Mouse (Mus musculus): ENCODE results near the gene Rap1gds1.
A peak's percentile ranks its signal among the peaks of the same experiment; 100 is the strongest.

The Rap1gds1 gene

GRCm38 (mm10) chr3:138945516-138945915 is 129.5 kb downstream of the Rap1gds1 start:
- DNase-seq (ENCODE audit: low read depth, low spot score), result no peak

- DNase-seq (ENCODE audit: low read depth, low spot score), result no peak
Observed at GRCm38 (mm10) chr3:138941604-138942003, 133.4 kb downstream of the Rap1gds1 start.

GRCm38 (mm10) chr3:138937241-138937640 is 137.8 kb downstream of the Rap1gds1 start:
- no peak for DNase-seq (ENCODE audit: low read depth, low spot score)

- no peak for DNase-seq (ENCODE audit: low read depth, low spot score)
Observed at GRCm38 (mm10) chr3:138936780-138937179, 138.2 kb downstream of the Rap1gds1 start.

GRCm38 (mm10) chr3:138927437-138927836 is 147.6 kb downstream of the Rap1gds1 start:
- no peak for DNase-seq (ENCODE audit: low read depth, low spot score)

GRCm38 (mm10) chr3:138926161-138926560 is 148.8 kb downstream of the Rap1gds1 start:
- no peak for DNase-seq (ENCODE audit: low read depth, low spot score)

GRCm38 (mm10) chr3:138918241-138918640 is 156.8 kb downstream of the Rap1gds1 start:
- no peak for DNase-seq (ENCODE audit: low read depth, low spot score)

- DNase-seq (ENCODE audit: low read depth, low spot score), result no peak
Observed at GRCm38 (mm10) chr3:138917016-138917415, 158.0 kb downstream of the Rap1gds1 start.

GRCm38 (mm10) chr3:138916591-138916990 is 158.4 kb downstream of the Rap1gds1 start:
- DNase-seq (ENCODE audit: low read depth, low spot score), result no peak

- DNase-seq (ENCODE audit: low read depth, low spot score), result no peak
Observed at GRCm38 (mm10) chr3:138914626-138915288, 160.2 kb downstream of the Rap1gds1 start.

- DNase-seq (ENCODE audit: low read depth, low spot score), result no peak
Observed at GRCm38 (mm10) chr3:138912504-138912903, 162.5 kb downstream of the Rap1gds1 start.

- DNase-seq (ENCODE audit: low read depth, low spot score), result no peak
Observed at GRCm38 (mm10) chr3:138909313-138909712, 165.7 kb downstream of the Rap1gds1 start.

GRCm38 (mm10) chr3:138906112-138906880 is 168.7 kb downstream of the Rap1gds1 start:
- peak; percentile 56 for DNase-seq (ENCODE audit: low read depth, low spot score)

GRCm38 (mm10) chr3:138905678-138906077 is 169.3 kb downstream of the Rap1gds1 start:
- no peak for DNase-seq (ENCODE audit: low read depth, low spot score)

GRCm38 (mm10) chr3:138900571-138901141 is 174.3 kb downstream of the Rap1gds1 start:
- no peak for DNase-seq (ENCODE audit: low read depth, low spot score)

GRCm38 (mm10) chr3:138898055-138898454 is 176.9 kb downstream of the Rap1gds1 start:
- DNase-seq (ENCODE audit: low read depth, low spot score), result no peak

GRCm38 (mm10) chr3:138897500-138897899 is 177.5 kb downstream of the Rap1gds1 start:
- no peak for DNase-seq (ENCODE audit: low read depth, low spot score)

- DNase-seq (ENCODE audit: low read depth, low spot score), result peak; percentile 15
Observed at GRCm38 (mm10) chr3:138893520-138893919, 181.5 kb downstream of the Rap1gds1 start.

GRCm38 (mm10) chr3:138889769-138890295 is 185.2 kb downstream of the Rap1gds1 start:
- no peak for DNase-seq (ENCODE audit: low read depth, low spot score)

GRCm38 (mm10) chr3:138889214-138889613 is 185.8 kb downstream of the Rap1gds1 start:
- no peak for DNase-seq (ENCODE audit: low read depth, low spot score)

GRCm38 (mm10) chr3:138886121-138886520 is 188.9 kb downstream of the Rap1gds1 start:
- DNase-seq (ENCODE audit: low read depth, low spot score), result no peak

- no peak for DNase-seq (ENCODE audit: low read depth, low spot score)
Observed at GRCm38 (mm10) chr3:138881725-138882347, 193.2 kb downstream of the Rap1gds1 start.

All from retina, adult 2 months (tissue).